Comparison of ENCODE assay signal across 10 mouse cellular contexts in the genomic region with DNA sequence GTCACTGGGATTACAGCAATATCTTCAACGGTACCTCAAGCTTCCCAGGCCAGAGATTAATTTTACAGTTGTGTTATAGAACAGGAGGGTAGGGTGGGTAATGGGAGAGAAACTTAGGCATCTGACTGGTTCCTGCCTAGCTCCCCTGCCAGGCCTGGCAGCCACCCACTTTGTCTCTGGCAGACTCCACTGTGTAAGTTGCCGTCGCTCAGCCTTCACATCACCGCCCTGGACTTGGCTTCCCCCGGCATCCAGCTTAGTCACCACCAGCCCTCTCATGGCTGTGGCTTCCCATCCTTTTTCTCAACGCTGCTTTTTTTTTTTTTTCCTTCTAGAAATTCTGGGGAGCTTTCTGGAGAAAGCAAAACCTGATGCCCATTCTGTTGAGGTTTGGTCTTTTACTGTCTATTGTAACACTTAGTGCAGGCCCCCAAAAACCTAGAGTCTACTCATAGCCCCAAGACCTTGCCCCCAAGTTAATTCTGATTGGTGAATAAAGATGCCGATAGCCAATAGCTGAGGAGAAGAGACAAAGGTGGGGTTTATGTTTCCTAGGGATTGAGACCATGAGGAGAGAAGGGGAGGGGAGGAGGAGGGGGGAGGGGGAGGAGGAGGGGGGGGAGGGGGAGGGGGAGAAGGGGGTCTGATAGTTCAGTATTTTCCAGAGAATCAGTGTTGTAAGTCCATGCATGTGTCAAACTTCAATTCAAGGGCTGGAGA. TPM values are rescaled to one million over a fixed set of nuclear protein-coding genes. Genes with fewer than 3 reads are reported as not detected.
DNase-seq lines count a peak whose midpoint lies in the region; ATAC-seq and TF ChIP-seq lines count a peak whose summit lies in the region.
"Had no signal": no experiment of that assay in that cellular context is flagged by ENCODE, and none has a peak within 500 bp of the region (broad histone marks: within the 10 kb centered on the region; RNA-seq: fewer than 3 reads in every experiment).

No protein-coding gene starts in this region.

- intact Hi-C loops in left cerebral cortex, postnatal 36 days (cut with DNase I) = no loop called here

- no peaks in the 10 kb centered on the region for H3K27me3 ChIP-seq in heart, postnatal 0 days (ENCODE audit: control insufficient read depth, insufficient read depth, low read length)
- no peaks in the 10 kb centered on the region for H3K27me3 ChIP-seq in heart, embryonic 10.5 days (ENCODE audit: insufficient read depth, poor library complexity, severe bottlenecking)

- ATAC-seq in heart, postnatal 0 days (ENCODE audit: insufficient read depth, low read depth) = no peak
- ATAC-seq in granulocyte monocyte progenitor cell, adult 5-6 weeks (replicated peaks; ENCODE audit: poor library complexity, severe bottlenecking) = no peak

- WGBS in heart, postnatal 0 days = 52% methylated on average over 7 of the region's 7 CpGs
- 67% methylated on average over 7 of the region's 7 CpGs for WGBS in heart, embryonic 10.5 days

- H3K27ac ChIP-seq in heart, postnatal 0 days (ENCODE audit: low read depth) = peak overlapping the region; percentile 30; the same call in 1 of the 2 replicates
- H3K27ac ChIP-seq in heart, embryonic 10.5 days = no peak overlapping the region

- H3K9ac ChIP-seq in heart, postnatal 0 days (replicated peaks; ENCODE audit: low read depth, low read length) = no peak overlapping the region

- H3K9me3 ChIP-seq in heart, postnatal 0 days (replicated peaks; ENCODE audit: control insufficient read depth, low read length) = no peaks in the 10 kb centered on the region
- H3K9me3 ChIP-seq in heart, embryonic 10.5 days = no peaks in the 10 kb centered on the region
- H3K9me3 ChIP-seq: G1E had no signal

- no peak for TF ChIP-seq EP300 in heart, postnatal 0 days (IDR thresholded peaks at IDR 0.05; ENCODE audit: low read depth)

- no peak for TF ChIP-seq CTCF in heart, postnatal 0 days (IDR thresholded peaks at IDR 0.05; ENCODE audit: low read depth)

- H3K4me2 ChIP-seq in heart, postnatal 0 days (ENCODE audit: low read depth, low read length) = no peak overlapping the region

- no peak overlapping the region for H3K4me3 ChIP-seq in heart, postnatal 0 days (ENCODE audit: low read depth, low read length)
- no peak overlapping the region for H3K4me3 ChIP-seq in heart, embryonic 10.5 days

- peaks cover 11% of the 10 kb centered on the region for H3K4me1 ChIP-seq in heart, postnatal 0 days (ENCODE audit: control insufficient read depth, insufficient read depth)
- peaks cover 39% of the 10 kb centered on the region for H3K4me1 ChIP-seq in heart, embryonic 10.5 days

- H3K36me3 ChIP-seq in heart, postnatal 0 days (replicated peaks; ENCODE audit: control insufficient read depth, insufficient read depth, low read length) = no peaks in the 10 kb centered on the region
- no peaks in the 10 kb centered on the region for H3K36me3 ChIP-seq in heart, embryonic 10.5 days
- H3K36me3 ChIP-seq: G1E had no signal

- no peak for DNase-seq in heart, postnatal 0 days (ENCODE audit: low spot score)
- DNase-seq in heart, embryonic 10.5 days (ENCODE audit: low spot score) = no peak
- peak; percentile 87 for DNase-seq in Muller cell, postnatal 12 days (ENCODE audit: inconsistent ontology term)
- DNase-seq in frontal cortex, postnatal 10 days (ENCODE audit: low spot score in 2 of 2) = peak; percentile 49 to 57
- DNase-seq in left cerebral cortex, postnatal 36 days (ENCODE audit: low spot score in 2 of 2) = peak; percentile 76 to 86
- no peak for DNase-seq in thymus, adult 18-20 months
- no peak for DNase-seq in urinary bladder, postnatal 4 days (ENCODE audit: low spot score in 2 of 2)
- DNase-seq: cerebellum, adult 2 months had no signal

RNA-seq across cellular contexts. Expression of gene Rbfox2, which starts 25.6 kb away (rescaled TPM):
- total RNA-seq in heart, postnatal 0 days (2014; rRNA removed; ENCODE audit: low replicate concordance) = 143 and 151 TPM in 2 replicates
- 47.6 and 49.1 TPM in 2 replicates for polyA plus RNA-seq in heart, postnatal 0 days (2015; fragmentation: Nextera tagmentation; extraction: Ambion mirVana)
- 76.2 and 96.5 TPM in 2 replicates for polyA plus RNA-seq in heart, embryonic 10.5 days (2016; fragmentation: Nextera tagmentation; extraction: Ambion mirVana)
- 100 to 1,000 TPM; 217 to 276 TPM for total RNA-seq in left cerebral cortex, postnatal 36 days (2021)
- 0.19 and 0.24 TPM in 2 replicates for total RNA-seq in granulocyte monocyte progenitor cell, adult 5-6 weeks (2014; fragmentation: Nextera tagmentation)
- 2.8 and 3.6 TPM in 2 replicates for total RNA-seq in granulocyte monocyte progenitor cell, adult 5-6 weeks (2017)

Comparison
In these comparisons a context has a peak if more than half of its experiments do, and no peak if none do; other contexts are left out.
1. DNase-seq: peak in Muller cell, postnatal 12 days (single experiment), frontal cortex, postnatal 10 days (2 of 2) and left cerebral cortex, postnatal 36 days (2 of 2); none in heart, postnatal 0 days (single experiment), heart, embryonic 10.5 days (single experiment), thymus, adult 18-20 months (0 of 2) and urinary bladder, postnatal 4 days (0 of 2).
2. RNA of gene Rbfox2, which starts 25.6 kb away (total RNA-seq): 217 to 276 TPM in left cerebral cortex, postnatal 36 days and 143 to 151 TPM in heart, postnatal 0 days; 0.19 to 3.6 TPM in granulocyte monocyte progenitor cell, adult 5-6 weeks; every median in the first group is over 10 times any median in the second.